Mouse (Mus musculus) midbrain, embryonic 14.5 days (tissue): ENCODE data around the gene Gm11492. TPM values are rescaled to one million over a fixed set of nuclear protein-coding genes. Genes with fewer than 3 reads are reported as not detected.

Experiments
- ATAC-seq: fragments of 200-750 bp; cut with Nextera tagmentation; 2 replicates; pipeline ENCODE4 v1.8.0; 2017; ENCODE audit warnings: moderate number of reproducible peaks, moderate library complexity; ENCODE audit not compliant: low FRiP score, low TSS enrichment
- DNase-seq: peaks from one replicate; pipeline ENCODE4 v3.0.0-alpha.2; 2015
- H3K27ac ChIP-seq: fragments of 300-500 bp; sonication (generic); replicated peaks from 2 replicates; pipeline ENCODE4 v1.5.1; 2014; ENCODE audit warnings: mild to moderate bottlenecking, low read depth, low read length, moderate library complexity
- H3K27me3 ChIP-seq: fragments of 300-500 bp; sonication (generic); 2 replicates; pipeline ENCODE4 v1.6.1; 2014; ENCODE audit warnings: low read length, control low read depth, mixed read lengths; ENCODE audit not compliant: control insufficient read depth, insufficient read depth
- H3K36me3 ChIP-seq: fragments of 300-500 bp; sonication (generic); 2 replicates; pipeline ENCODE4 v1.6.1; 2014; ENCODE audit warnings: low read length, control low read depth; ENCODE audit not compliant: control insufficient read depth, insufficient read depth
- H3K4me1 ChIP-seq: fragments of 300-500 bp; sonication (generic); 2 replicates; pipeline ENCODE4 v1.6.1; 2014; ENCODE audit warnings: mild to moderate bottlenecking, antibody characterized with exemption, low read length, control low read depth; ENCODE audit not compliant: control insufficient read depth, insufficient read depth
- H3K4me2 ChIP-seq: fragments of 300-500 bp; sonication (generic); 2 replicates; pipeline ENCODE4 v1.6.1; 2014; ENCODE audit warnings: mild to moderate bottlenecking, low read length, moderate library complexity
- H3K4me3 ChIP-seq: fragments of 300-500 bp; sonication (generic); replicated peaks from 2 replicates; pipeline ENCODE4 v1.5.1; 2014; ENCODE audit warnings: low read depth, low read length
- H3K9ac ChIP-seq: fragments of 300-500 bp; sonication (generic); replicated peaks from 2 replicates; pipeline ENCODE4 v1.6.1; 2014; ENCODE audit warnings: mild to moderate bottlenecking, low read length, moderate library complexity
- H3K9me3 ChIP-seq: fragments of 300-500 bp; sonication (generic); 2 replicates; pipeline ENCODE4 v1.6.1; 2016; ENCODE audit warnings: low read length, control low read depth, mixed read lengths; ENCODE audit not compliant: control insufficient read depth
- WGBS: fragments of 180-500 bp; shearing (Covaris S2); extraction: QIAGEN DNeasy Blood & Tissue Kit; methylation state at CpG from one replicate; pipeline ENCODE4 v1.1.7; 2014; 5-methylcytosine and 5-hydroxymethylcytosine counted together
- polyA plus RNA-seq: library from polyadenylated mRNA; unstranded; fragments of >200 nt; fragmentation: Nextera tagmentation; extraction: Ambion mirVana; gene quantifications from 2 replicates; pipeline ENCODE4 v1.2.1, GENCODE M21; 2014

The Gm11492 gene
- polyA plus RNA-seq, 1 experiment from 2014 or later: not detected

DNA sequence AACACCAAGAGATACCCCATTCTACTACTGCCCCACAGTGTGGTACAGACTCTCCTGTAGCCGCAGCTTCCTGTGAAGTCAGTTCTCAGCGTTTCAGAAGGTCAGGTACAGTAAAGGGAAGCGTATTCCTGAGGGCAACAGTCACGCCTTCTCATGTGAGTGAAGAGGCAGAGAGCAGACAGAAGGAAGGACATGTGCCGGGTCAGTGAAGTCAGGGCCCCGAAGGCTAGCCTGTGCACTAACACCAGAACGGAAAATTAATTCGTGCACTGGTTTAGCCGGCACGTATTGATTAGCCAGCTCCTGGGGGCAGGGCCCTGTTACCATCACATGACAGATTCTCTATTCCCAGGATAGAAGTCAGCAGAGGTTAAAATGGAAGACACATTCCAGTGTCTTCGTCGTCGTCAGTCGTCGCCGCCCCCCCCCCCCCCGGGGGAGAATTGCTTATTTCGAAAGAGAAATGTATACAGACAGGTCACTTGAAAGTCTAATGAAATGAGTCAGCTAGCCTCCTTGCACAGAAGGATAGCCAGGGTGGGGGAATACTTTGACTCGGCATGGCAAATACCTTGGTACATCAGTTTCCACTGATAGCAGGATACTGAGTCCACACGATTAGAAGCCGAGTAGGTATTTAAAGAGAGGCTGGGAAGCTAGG is 8.2 kb downstream of the Gm11492 start:
- 64% methylated on average over 21 of the region's 21 CpGs for WGBS
- no peak overlapping the region for H3K27ac ChIP-seq
- no peaks in the 10 kb centered on the region for H3K27me3 ChIP-seq
- no peak overlapping the region for H3K9ac ChIP-seq
- H3K4me2 ChIP-seq: no peak overlapping the region
- peaks cover 19% of the 10 kb centered on the region for H3K4me1 ChIP-seq
- DNase-seq (no peak), ATAC-seq (no peak)
- H3K36me3 ChIP-seq: no peaks in the 10 kb centered on the region
- H3K9me3 ChIP-seq: no peaks in the 10 kb centered on the region
- H3K4me3 ChIP-seq: no peak overlapping the region

DNA sequence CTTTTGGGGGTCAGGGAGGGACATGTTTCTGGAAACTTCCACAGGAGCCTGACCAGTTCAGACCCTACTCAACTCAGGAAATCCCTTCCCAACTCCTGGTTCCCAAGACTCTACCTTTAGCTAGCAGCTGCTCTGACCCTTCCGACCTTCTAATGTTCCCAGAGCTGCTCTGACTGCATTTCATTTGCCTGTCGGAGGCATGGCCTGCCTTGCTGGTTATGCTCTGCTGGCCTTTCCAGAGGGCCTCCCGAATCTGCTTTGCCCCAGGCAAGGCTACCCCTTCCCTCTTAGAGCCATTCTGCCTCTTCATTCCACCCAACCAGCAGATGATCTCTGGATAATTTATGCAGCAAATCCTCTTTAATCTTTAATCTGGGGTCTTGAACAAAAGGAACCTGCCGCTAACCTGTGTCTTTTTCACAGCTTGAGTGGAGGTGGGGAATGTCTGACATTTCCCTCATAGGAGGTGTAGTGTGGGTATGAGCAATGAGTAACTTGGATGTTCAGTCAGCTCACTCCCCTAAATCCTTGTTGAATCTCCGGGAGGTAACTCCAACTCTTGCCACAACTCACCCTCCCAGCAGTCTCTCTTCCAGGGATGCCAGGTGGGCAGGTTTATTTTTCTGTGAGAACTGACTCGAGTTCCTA is 11.3 kb downstream of the Gm11492 start:
- peak overlapping the region; percentile 74 for H3K9ac ChIP-seq
- H3K9me3 ChIP-seq: no peaks in the 10 kb centered on the region
- peaks cover 19% of the 10 kb centered on the region for H3K4me1 ChIP-seq
- ATAC-seq (no peak), DNase-seq (peak; percentile 15)
- no peaks in the 10 kb centered on the region for H3K27me3 ChIP-seq
- H3K4me3 ChIP-seq: peak overlapping the region; percentile 57
- peak overlapping the region; percentile 49; the same call in 1 of the 2 replicates for H3K27ac ChIP-seq
- WGBS: 6% methylated on average over 6 of the region's 6 CpGs
- peak overlapping the region; percentile 93 for H3K4me2 ChIP-seq
- H3K36me3 ChIP-seq: no peaks in the 10 kb centered on the region

DNA sequence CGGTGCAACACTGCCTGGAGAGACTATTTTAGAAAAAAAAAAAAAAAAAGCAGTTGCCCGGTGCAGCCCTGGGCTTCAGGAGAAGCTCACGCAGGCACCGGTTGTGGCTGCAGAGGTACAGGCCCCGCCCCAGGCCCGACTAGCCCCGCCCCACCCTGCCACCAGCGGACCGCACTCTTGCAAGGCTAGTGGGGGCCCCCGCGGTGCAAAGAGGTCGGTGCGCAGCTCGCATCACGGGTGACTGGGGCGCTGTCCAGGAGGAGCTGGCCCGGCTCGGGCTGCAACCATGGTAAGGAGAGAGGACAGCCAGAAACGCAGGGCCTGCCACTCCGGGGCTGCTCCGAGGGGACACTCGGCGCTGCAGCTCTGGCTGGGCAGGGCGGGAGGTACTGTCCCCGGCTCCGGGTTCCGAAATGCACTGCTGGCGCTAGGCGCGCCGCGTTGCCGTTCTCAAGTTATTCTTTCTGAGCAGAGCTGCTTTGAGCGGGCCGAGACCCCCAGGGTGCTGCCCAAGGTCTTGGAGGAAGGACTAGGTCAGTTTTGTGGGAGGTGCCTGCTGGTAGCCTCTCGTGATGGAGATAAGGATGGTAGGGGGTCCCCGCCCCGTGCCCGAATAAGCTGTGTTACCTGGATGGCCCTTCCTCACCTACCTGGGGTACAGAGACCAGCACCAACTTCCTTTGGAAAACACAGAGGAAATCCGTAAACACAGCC is 12.0 kb downstream of the Gm11492 start:
- Histone ChIP-seq H3K4me3 (peak overlapping the region; percentile 57), H3K9ac (peak overlapping the region; percentile 74), H3K27me3 (no peaks in the 10 kb centered on the region), H3K4me2 (peak overlapping the region; percentile 93), H3K27ac (peak overlapping the region; percentile 49; the same call in 1 of the 2 replicates), H3K36me3 (no peaks in the 10 kb centered on the region), H3K9me3 (no peaks in the 10 kb centered on the region), H3K4me1 (peaks cover 19% of the 10 kb centered on the region)
- under 1% methylated on average over 40 of the region's 40 CpGs for WGBS
- peak; percentile 74 for DNase-seq
- peak; percentile 64 for ATAC-seq

- DNase-seq: peak; percentile 38
- Histone ChIP-seq H3K27me3 (no peaks in the 10 kb centered on the region), H3K4me1 (peaks cover 19% of the 10 kb centered on the region), H3K9me3 (no peaks in the 10 kb centered on the region), H3K27ac (0 out of 2 replicates have a peak overlapping the region, but pooled peaks have one; percentile 49), H3K36me3 (no peaks in the 10 kb centered on the region), H3K4me3 (peak overlapping the region; percentile 57), H3K9ac (peak overlapping the region; percentile 74), H3K4me2 (peak overlapping the region; percentile 93)
- 14% methylated on average over 10 of the region's 10 CpGs for WGBS
- ATAC-seq: no peak
Observed at GRCm38 (mm10) chr11:87578963-87579601, 12.6 kb downstream of the Gm11492 start.

- H3K9me3 ChIP-seq: no peaks in the 10 kb centered on the region
- H3K4me3 ChIP-seq: no peak overlapping the region
- no peaks in the 10 kb centered on the region for H3K27me3 ChIP-seq
- no peak overlapping the region for H3K27ac ChIP-seq
- H3K4me2 ChIP-seq: peak overlapping the region; percentile 93
- H3K36me3 ChIP-seq: no peaks in the 10 kb centered on the region
- peaks cover 19% of the 10 kb centered on the region for H3K4me1 ChIP-seq
- ATAC-seq (no peak), DNase-seq (no peak)
- WGBS: 30% methylated on average over 1 of the region's 1 CpGs
- H3K9ac ChIP-seq: no peak overlapping the region
Observed at GRCm38 (mm10) chr11:87579713-87580112, 13.3 kb downstream of the Gm11492 start.

- DNase-seq (no peak), ATAC-seq (no peak)
- H3K36me3 ChIP-seq: no peaks in the 10 kb centered on the region
- no peak overlapping the region for H3K27ac ChIP-seq
- H3K4me2 ChIP-seq: no peak overlapping the region
- H3K4me3 ChIP-seq: no peak overlapping the region
- H3K27me3 ChIP-seq: no peaks in the 10 kb centered on the region
- WGBS: 37% methylated on average over 10 of the region's 10 CpGs
- peaks cover 19% of the 10 kb centered on the region for H3K4me1 ChIP-seq
- no peak overlapping the region for H3K9ac ChIP-seq
- no peaks in the 10 kb centered on the region for H3K9me3 ChIP-seq
Observed at GRCm38 (mm10) chr11:87580543-87581085, 14.2 kb downstream of the Gm11492 start.

GRCm38 (mm10) chr11:87581161-87581865 is 14.9 kb downstream of the Gm11492 start:
- H3K4me1 ChIP-seq: peaks cover 19% of the 10 kb centered on the region
- no peak overlapping the region for H3K4me3 ChIP-seq
- WGBS: 88% methylated on average over 12 of the region's 12 CpGs
- ATAC-seq (no peak), DNase-seq (no peak)
- no peaks in the 10 kb centered on the region for H3K36me3 ChIP-seq
- no peak overlapping the region for H3K9ac ChIP-seq
- H3K27me3 ChIP-seq: no peaks in the 10 kb centered on the region
- H3K9me3 ChIP-seq: no peaks in the 10 kb centered on the region
- H3K4me2 ChIP-seq: no peak overlapping the region
- H3K27ac ChIP-seq: no peak overlapping the region
